Mouse (Mus musculus) hindbrain, embryonic 16.5 days (tissue): Measurements from ENCODE around the gene Jak1. TPM values are rescaled to one million over a fixed set of nuclear protein-coding genes. Genes with fewer than 3 reads are reported as not detected.

ENCODE experiments used
- ATAC-seq: fragments of 200-750 bp; cut with Nextera tagmentation; 2 replicates; pipeline ENCODE4 v1.8.0; 2017; ENCODE audit warnings: moderate TSS enrichment, moderate library complexity
- H3K27ac ChIP-seq: fragments of 300-500 bp; sonication (generic); 2 replicates; pipeline ENCODE4 v1.5.1; 2014; ENCODE audit warnings: low read depth, mild to moderate bottlenecking, control low read depth, low read length, moderate library complexity
- H3K27me3 ChIP-seq: fragments of 300-500 bp; sonication (generic); replicated peaks from 2 replicates; pipeline ENCODE4 v1.6.1; 2014; ENCODE audit warnings: low read length; ENCODE audit not compliant: control insufficient read depth, insufficient read depth
- H3K36me3 ChIP-seq: fragments of 300-500 bp; sonication (generic); 2 replicates; pipeline ENCODE4 v1.6.1; 2014; ENCODE audit warnings: mild to moderate bottlenecking, low read length, moderate library complexity, mixed read lengths; ENCODE audit not compliant: control insufficient read depth, insufficient read depth
- H3K4me1 ChIP-seq: fragments of 300-500 bp; sonication (generic); 2 replicates; pipeline ENCODE4 v1.6.1; 2014; ENCODE audit warnings: low read depth, low read length; ENCODE audit not compliant: control insufficient read depth, insufficient read depth
- H3K4me2 ChIP-seq: fragments of 300-500 bp; sonication (generic); 2 replicates; pipeline ENCODE4 v1.6.1; 2014; ENCODE audit warnings: mild to moderate bottlenecking, low read length, control low read depth, moderate library complexity
- H3K4me3 ChIP-seq: fragments of 300-500 bp; sonication (generic); 2 replicates; pipeline ENCODE4 v1.5.1; 2014; ENCODE audit warnings: mild to moderate bottlenecking, low read length, control low read depth, moderate library complexity
- H3K9ac ChIP-seq: fragments of 300-500 bp; sonication (generic); 2 replicates; pipeline ENCODE4 v1.6.1; 2014; ENCODE audit warnings: low read depth, mild to moderate bottlenecking, control low read depth, low read length, moderate library complexity
- H3K9me3 ChIP-seq: fragments of 300-500 bp; sonication (generic); 2 replicates; pipeline ENCODE4 v1.6.1; 2014; ENCODE audit warnings: mild to moderate bottlenecking, low read length, moderate library complexity; ENCODE audit not compliant: control insufficient read depth
- WGBS: fragments of 180-500 bp; shearing (Covaris S2); extraction: QIAGEN DNeasy Blood & Tissue Kit; methylation state at CpG from one replicate; pipeline ENCODE4 v1.1.7; 2014; 5-methylcytosine and 5-hydroxymethylcytosine counted together
- polyA plus RNA-seq: library from polyadenylated mRNA; unstranded; fragments of >200 nt; fragmentation: Nextera tagmentation; extraction: Ambion mirVana; gene quantifications from 2 replicates; pipeline ENCODE4 v1.2.1, GENCODE M21; 2015

Jak1 gene
- polyA plus RNA-seq, 1 experiment from 2014 or later = 89.4 TPM

- H3K27me3 ChIP-seq = no peaks in the 10 kb centered on the region
- peak; percentile 44 for ATAC-seq
- peak overlapping the region; percentile 73 for H3K4me2 ChIP-seq
- WGBS = 8% methylated on average over 26 of the region's 26 CpGs
- peaks cover 3% of the 10 kb centered on the region; the same call in 1 of the 2 replicates for H3K4me1 ChIP-seq
- peak overlapping the region; percentile 99 for H3K4me3 ChIP-seq
- no peaks in the 10 kb centered on the region for H3K9me3 ChIP-seq
- H3K36me3 ChIP-seq = no peaks in the 10 kb centered on the region
- no peak overlapping the region; the same call in 1 of the 2 replicates for H3K27ac ChIP-seq
- peak overlapping the region; percentile 97 for H3K9ac ChIP-seq
These were observed 928 bp downstream of the Jak1 start for GRCm38 (mm10) chr4:101263968-101264740.

GRCm38 (mm10) chr4:101261596-101261995 lies 3.5 kb downstream of the Jak1 start:
- Histone ChIP-seq H3K9me3 (no peaks in the 10 kb centered on the region), H3K4me1 (peaks cover 3% of the 10 kb centered on the region; the same call in 1 of the 2 replicates)

GRCm38 (mm10) chr4:101260744-101261291 lies 4.3 kb downstream of the Jak1 start:
- H3K9ac ChIP-seq = no peak overlapping the region
- H3K27ac ChIP-seq = no peak overlapping the region
- 91% methylated on average over 8 of the region's 8 CpGs for WGBS
- peaks cover 3% of the 10 kb centered on the region; the same call in 1 of the 2 replicates for H3K4me1 ChIP-seq
- H3K4me2 ChIP-seq = no peak overlapping the region
- H3K27me3 ChIP-seq = no peaks in the 10 kb centered on the region
- no peak overlapping the region for H3K4me3 ChIP-seq
- no peaks in the 10 kb centered on the region for H3K9me3 ChIP-seq
- no peaks in the 10 kb centered on the region for H3K36me3 ChIP-seq
- ATAC-seq = no peak

More at GRCm38 (mm10) chr4:101261596-101261995, 3.5 kb downstream of the Jak1 start:
- 82% methylated on average over 5 of the region's 5 CpGs for WGBS
- no peaks in the 10 kb centered on the region for H3K36me3 ChIP-seq
- no peaks in the 10 kb centered on the region for H3K27me3 ChIP-seq
- no peak overlapping the region for H3K4me3 ChIP-seq
- no peak overlapping the region for H3K9ac ChIP-seq
- no peak overlapping the region for H3K4me2 ChIP-seq
- ATAC-seq = no peak
- no peak overlapping the region for H3K27ac ChIP-seq

GRCm38 (mm10) chr4:101256526-101257210 lies 8.4 kb downstream of the Jak1 start:
- H3K4me1 ChIP-seq = no peaks in the 10 kb centered on the region
- H3K9ac ChIP-seq = no peak overlapping the region
- H3K4me2 ChIP-seq = no peak overlapping the region
- H3K27ac ChIP-seq = no peak overlapping the region
- H3K4me3 ChIP-seq = no peak overlapping the region
- no peak for ATAC-seq
- no peaks in the 10 kb centered on the region for H3K9me3 ChIP-seq
- no peaks in the 10 kb centered on the region for H3K27me3 ChIP-seq
- 86% methylated on average over 3 of the region's 3 CpGs for WGBS
- H3K36me3 ChIP-seq = no peaks in the 10 kb centered on the region

- no peak for ATAC-seq
- Histone ChIP-seq H3K9ac (no peak overlapping the region), H3K4me2 (no peak overlapping the region), H3K9me3 (no peaks in the 10 kb centered on the region), H3K4me1 (no peaks in the 10 kb centered on the region), H3K4me3 (no peak overlapping the region), H3K27ac (no peak overlapping the region), H3K27me3 (no peaks in the 10 kb centered on the region), H3K36me3 (no peaks in the 10 kb centered on the region)
- 80% methylated on average over 8 of the region's 8 CpGs for WGBS
These were observed 10.3 kb downstream of the Jak1 start for GRCm38 (mm10) chr4:101254606-101255349.

- H3K4me2 ChIP-seq = no peak overlapping the region
- H3K27me3 ChIP-seq = no peaks in the 10 kb centered on the region
- 85% methylated on average over 7 of the region's 7 CpGs for WGBS
- H3K36me3 ChIP-seq = no peaks in the 10 kb centered on the region
- no peaks in the 10 kb centered on the region for H3K9me3 ChIP-seq
- no peak overlapping the region for H3K27ac ChIP-seq
- no peak overlapping the region for H3K4me3 ChIP-seq
- H3K9ac ChIP-seq = no peak overlapping the region
- ATAC-seq = no peak
- no peaks in the 10 kb centered on the region for H3K4me1 ChIP-seq
These were observed 11.1 kb downstream of the Jak1 start for GRCm38 (mm10) chr4:101254015-101254414.

- Histone ChIP-seq H3K9me3 (no peaks in the 10 kb centered on the region), H3K4me1 (no peaks in the 10 kb centered on the region), H3K9ac (no peak overlapping the region), H3K27me3 (no peaks in the 10 kb centered on the region), H3K27ac (no peak overlapping the region), H3K36me3 (no peaks in the 10 kb centered on the region), H3K4me3 (no peak overlapping the region), H3K4me2 (no peak overlapping the region)
- no peak for ATAC-seq
- WGBS = 83% methylated on average over 13 of the region's 13 CpGs
These were observed 12.1 kb downstream of the Jak1 start for GRCm38 (mm10) chr4:101252781-101253622.

GRCm38 (mm10) chr4:101252016-101252415 lies 13.1 kb downstream of the Jak1 start:
- Histone ChIP-seq H3K36me3 (no peaks in the 10 kb centered on the region), H3K27me3 (no peaks in the 10 kb centered on the region), H3K4me1 (no peaks in the 10 kb centered on the region), H3K4me2 (no peak overlapping the region), H3K4me3 (no peak overlapping the region), H3K27ac (no peak overlapping the region), H3K9ac (no peak overlapping the region), H3K9me3 (no peaks in the 10 kb centered on the region)
- ATAC-seq = no peak
